Mouse (Mus musculus): ENCODE measurements at regions not wholly inside any gene's neighbourhood (a gene's known extent, or its start where the extent isn't known, plus 50 kb on each side); places are given as distances from the start of the nearest gene placed in this dataset.

GRCm38 (mm10) chr2:137363006-137363405 lies 246.6 kb upstream of the Jag1 start:
- no peak for ATAC-seq (ENCODE audit: low FRiP score, low read depth)
- Histone ChIP-seq H3K4me3 (no peak overlapping the region), H3K27me3 (no peaks in the 10 kb centered on the region), H3K4me2 (replicated peaks) (no peak overlapping the region), H3K27ac (replicated peaks) (no peak overlapping the region), H3K9me3 (no peaks in the 10 kb centered on the region), H3K9ac (replicated peaks) (no peak overlapping the region), H3K36me3 (no peaks in the 10 kb centered on the region), H3K4me1 (no peaks in the 10 kb centered on the region)
- 94% methylated on average over 2 of the region's 2 CpGs for WGBS

GRCm38 (mm10) chr2:137357181-137357738 lies 240.8 kb upstream of the Jag1 start:
- ATAC-seq (ENCODE audit: low FRiP score, low read depth) = no peak
- Histone ChIP-seq H3K4me1 (no peaks in the 10 kb centered on the region), H3K4me2 (replicated peaks) (no peak overlapping the region), H3K27me3 (no peaks in the 10 kb centered on the region), H3K9ac (replicated peaks) (no peak overlapping the region), H3K9me3 (no peaks in the 10 kb centered on the region), H3K36me3 (no peaks in the 10 kb centered on the region), H3K27ac (replicated peaks) (no peak overlapping the region), H3K4me3 (no peak overlapping the region)
- WGBS = 77% methylated on average over 13 of the region's 13 CpGs

- Histone ChIP-seq H3K9me3 (no peaks in the 10 kb centered on the region), H3K4me3 (no peak overlapping the region), H3K36me3 (no peaks in the 10 kb centered on the region), H3K27ac (replicated peaks) (no peak overlapping the region), H3K4me2 (replicated peaks) (no peak overlapping the region), H3K27me3 (no peaks in the 10 kb centered on the region), H3K4me1 (no peaks in the 10 kb centered on the region), H3K9ac (replicated peaks) (no peak overlapping the region)
- ATAC-seq (ENCODE audit: low FRiP score, low read depth) = no peak
- 80% methylated on average over 2 of the region's 2 CpGs for WGBS
Observed at GRCm38 (mm10) chr2:137343736-137344135, 227.3 kb upstream of the Jag1 start.

- Histone ChIP-seq H3K9me3 (no peaks in the 10 kb centered on the region), H3K4me1 (no peaks in the 10 kb centered on the region), H3K4me2 (replicated peaks) (no peak overlapping the region), H3K36me3 (no peaks in the 10 kb centered on the region), H3K4me3 (no peak overlapping the region), H3K27ac (replicated peaks) (no peak overlapping the region), H3K9ac (replicated peaks) (no peak overlapping the region), H3K27me3 (no peaks in the 10 kb centered on the region)
- ATAC-seq (ENCODE audit: low FRiP score, low read depth) = no peak
- WGBS = 95% methylated on average over 8 of the region's 8 CpGs
Observed at GRCm38 (mm10) chr2:137329995-137330394, 213.6 kb upstream of the Jag1 start.

DNA sequence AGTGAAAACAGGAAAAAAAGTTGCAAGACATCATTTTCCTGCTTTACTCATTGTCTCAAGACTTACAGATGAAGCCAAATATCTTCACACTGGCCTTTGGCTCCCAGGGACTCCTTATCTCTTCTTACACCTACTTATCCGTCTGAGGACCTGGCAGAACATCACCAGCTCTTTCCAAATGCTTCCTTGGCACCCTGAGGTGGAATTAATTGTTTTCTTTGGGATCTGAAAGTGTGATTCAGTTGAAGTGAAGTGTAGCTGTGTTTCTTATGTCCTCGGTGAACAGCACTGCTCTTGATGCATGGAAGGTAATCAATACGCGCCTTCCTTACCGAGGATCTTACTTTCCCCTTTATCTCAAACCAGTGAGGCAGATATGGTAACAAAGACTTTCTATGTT lies 207.0 kb upstream of the Jag1 start:
- Histone ChIP-seq H3K27me3 (no peaks in the 10 kb centered on the region), H3K36me3 (no peaks in the 10 kb centered on the region), H3K4me3 (no peak overlapping the region), H3K4me2 (replicated peaks) (no peak overlapping the region), H3K9ac (replicated peaks) (no peak overlapping the region), H3K4me1 (no peaks in the 10 kb centered on the region), H3K27ac (replicated peaks) (no peak overlapping the region), H3K9me3 (no peaks in the 10 kb centered on the region)
- ATAC-seq (ENCODE audit: low FRiP score, low read depth) = no peak
- WGBS = 73% methylated on average over 5 of the region's 5 CpGs

DNA sequence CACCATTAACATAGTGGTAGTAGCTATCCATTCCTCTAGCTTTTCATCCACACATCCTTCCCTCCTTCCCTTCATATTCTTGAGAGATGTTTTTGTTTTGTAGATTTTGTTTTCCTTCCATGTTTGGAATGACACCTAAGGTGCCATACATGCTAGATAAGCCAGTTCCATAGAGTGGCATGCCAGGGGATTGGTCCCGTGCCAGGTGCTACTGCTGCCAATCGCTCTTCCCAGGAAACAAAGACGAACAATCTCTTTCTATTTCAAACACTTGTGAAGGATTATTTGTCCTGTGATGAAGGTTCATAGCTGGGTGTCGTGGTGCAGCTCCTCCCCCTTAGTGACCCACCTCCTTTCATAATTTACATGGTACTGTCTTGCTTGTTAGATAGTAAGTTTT lies 194.1 kb upstream of the Jag1 start:
- ATAC-seq (ENCODE audit: low FRiP score, low read depth) = no peak
- Histone ChIP-seq H3K9me3 (no peaks in the 10 kb centered on the region), H3K9ac (replicated peaks) (no peak overlapping the region), H3K4me1 (no peaks in the 10 kb centered on the region), H3K36me3 (no peaks in the 10 kb centered on the region), H3K27ac (replicated peaks) (no peak overlapping the region), H3K4me3 (no peak overlapping the region), H3K4me2 (replicated peaks) (no peak overlapping the region), H3K27me3 (no peaks in the 10 kb centered on the region)
- WGBS = 86% methylated on average over 4 of the region's 4 CpGs

DNA sequence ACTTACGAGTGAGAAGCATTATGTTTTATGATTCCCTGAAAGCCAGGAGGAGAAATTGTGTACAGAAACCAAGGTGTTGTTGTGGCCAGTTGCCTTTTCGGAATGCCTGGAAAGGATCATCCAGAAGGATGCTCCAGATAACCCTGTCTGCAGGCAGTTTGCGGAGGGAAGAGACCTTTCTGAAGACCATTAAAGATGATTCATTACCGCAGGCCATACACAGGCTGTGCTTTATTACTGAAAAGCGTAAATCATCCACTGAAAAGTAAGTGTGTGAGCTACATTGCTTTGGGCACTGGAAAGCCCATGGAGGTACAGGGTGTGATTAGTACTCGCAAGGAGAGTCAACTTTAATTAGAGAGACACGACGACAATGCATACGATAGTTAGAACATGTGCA lies 191.7 kb upstream of the Jag1 start:
- H3K4me1 ChIP-seq = no peaks in the 10 kb centered on the region
- no peak overlapping the region for H3K27ac ChIP-seq (replicated peaks)
- no peak overlapping the region for H3K4me3 ChIP-seq
- 92% methylated on average over 9 of the region's 9 CpGs for WGBS
- no peaks in the 10 kb centered on the region for H3K36me3 ChIP-seq
- no peaks in the 10 kb centered on the region for H3K9me3 ChIP-seq
- H3K9ac ChIP-seq (replicated peaks) = no peak overlapping the region
- no peak for ATAC-seq (ENCODE audit: low FRiP score, low read depth)
- no peaks in the 10 kb centered on the region for H3K27me3 ChIP-seq
- H3K4me2 ChIP-seq (replicated peaks) = no peak overlapping the region

DNA sequence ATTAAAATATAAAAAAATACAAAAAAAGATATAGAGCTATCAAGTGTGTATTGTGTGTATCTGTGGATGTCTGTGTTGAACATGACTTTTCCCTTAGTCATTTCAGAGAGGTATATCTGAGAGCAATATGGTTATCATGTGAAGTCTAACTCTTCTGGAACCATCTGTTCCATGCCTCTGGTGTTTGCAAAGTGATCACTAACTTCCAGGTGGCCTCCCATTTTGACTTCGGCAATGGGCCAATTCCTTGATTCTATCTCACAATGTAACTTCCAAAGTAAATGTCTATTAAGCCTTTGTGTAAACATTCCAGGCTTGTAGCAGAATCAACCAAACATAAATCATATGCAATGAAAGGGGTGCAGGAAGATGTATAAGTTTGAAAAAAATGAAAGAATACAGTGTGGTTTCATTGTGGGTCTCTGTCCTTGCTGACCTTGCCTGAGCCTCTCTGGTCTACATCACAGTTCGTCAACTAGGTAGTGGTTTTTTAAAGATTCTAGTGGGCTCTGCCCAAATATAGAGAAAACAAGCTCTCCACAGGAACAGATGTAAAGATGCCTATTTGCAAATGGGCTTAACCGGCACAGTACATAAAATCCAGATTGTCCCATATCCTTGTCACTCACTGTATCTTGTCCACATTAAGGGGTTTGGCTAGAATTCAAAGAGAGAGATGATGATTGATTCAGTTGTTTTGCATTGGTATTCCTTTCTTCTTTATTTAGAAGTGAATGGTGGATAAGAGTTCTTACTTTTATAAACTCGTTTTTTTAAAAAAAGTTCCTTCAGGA lies 185.2 kb upstream of the Jag1 start:
- H3K9ac ChIP-seq (replicated peaks) = no peak overlapping the region
- no peaks in the 10 kb centered on the region for H3K9me3 ChIP-seq
- H3K4me1 ChIP-seq = no peaks in the 10 kb centered on the region
- H3K36me3 ChIP-seq = no peaks in the 10 kb centered on the region
- H3K27me3 ChIP-seq = no peaks in the 10 kb centered on the region
- no peak overlapping the region for H3K4me3 ChIP-seq
- ATAC-seq (ENCODE audit: low FRiP score, low read depth) = no peak
- WGBS = 83% methylated on average over 4 of the region's 4 CpGs
- no peak overlapping the region for H3K27ac ChIP-seq (replicated peaks)
- no peak overlapping the region for H3K4me2 ChIP-seq (replicated peaks)

DNA sequence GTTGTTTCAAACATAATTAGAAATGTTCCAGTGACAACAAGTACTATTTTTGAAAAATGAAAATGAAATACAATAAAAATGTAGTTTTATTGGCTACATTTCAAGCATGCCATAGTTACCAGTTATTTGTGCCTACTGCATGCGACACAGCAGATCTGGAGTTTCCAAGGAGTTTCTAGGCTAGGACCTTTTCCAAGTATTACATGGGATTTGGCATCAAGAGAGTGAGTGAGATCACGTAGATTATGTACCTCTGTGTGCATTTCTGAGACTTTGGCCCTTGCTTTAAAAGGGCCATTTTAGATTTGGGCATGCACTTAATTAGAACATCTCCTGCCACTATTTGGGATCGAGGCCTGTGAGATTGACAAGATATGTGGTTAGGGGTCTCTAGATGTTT lies 172.8 kb upstream of the Jag1 start:
- Histone ChIP-seq H3K9ac (replicated peaks) (no peak overlapping the region), H3K27ac (replicated peaks) (no peak overlapping the region), H3K36me3 (no peaks in the 10 kb centered on the region), H3K27me3 (no peaks in the 10 kb centered on the region), H3K4me3 (no peak overlapping the region), H3K9me3 (no peaks in the 10 kb centered on the region), H3K4me1 (no peaks in the 10 kb centered on the region), H3K4me2 (replicated peaks) (no peak overlapping the region)
- no peak for ATAC-seq (ENCODE audit: low FRiP score, low read depth)
- WGBS = 92% methylated on average over 3 of the region's 3 CpGs

GRCm38 (mm10) chr2:137271575-137272180 lies 155.2 kb upstream of the Jag1 start:
- no peak for ATAC-seq (ENCODE audit: low FRiP score, low read depth)
- Histone ChIP-seq H3K27me3 (no peaks in the 10 kb centered on the region), H3K9ac (replicated peaks) (no peak overlapping the region), H3K4me1 (no peaks in the 10 kb centered on the region), H3K4me2 (replicated peaks) (no peak overlapping the region), H3K4me3 (no peak overlapping the region), H3K27ac (replicated peaks) (no peak overlapping the region), H3K36me3 (no peaks in the 10 kb centered on the region), H3K9me3 (no peaks in the 10 kb centered on the region)
- WGBS = 81% methylated on average over 5 of the region's 5 CpGs

DNA sequence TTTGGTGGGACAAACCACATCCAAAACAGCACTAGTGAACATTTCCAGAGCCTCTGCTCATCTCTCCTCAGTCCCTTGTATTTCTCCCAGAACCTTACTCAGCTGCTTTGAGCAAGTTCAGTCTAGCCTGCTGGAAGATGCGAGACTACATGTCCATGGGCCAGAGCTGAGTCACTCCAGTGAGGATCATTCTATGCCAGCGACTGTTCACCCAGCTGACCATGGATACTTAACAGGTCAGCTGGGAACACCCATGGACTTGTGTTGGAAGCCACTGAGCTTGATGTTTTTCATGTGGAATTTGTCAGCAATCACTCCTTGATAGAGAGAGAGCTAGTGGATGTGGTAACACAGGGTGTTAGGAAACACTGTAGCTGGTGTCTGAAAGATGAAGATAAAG lies 146.5 kb upstream of the Jag1 start:
- H3K36me3 ChIP-seq = no peaks in the 10 kb centered on the region
- ATAC-seq (ENCODE audit: low FRiP score, low read depth) = no peak
- H3K4me3 ChIP-seq = no peak overlapping the region
- no peaks in the 10 kb centered on the region for H3K4me1 ChIP-seq
- H3K27me3 ChIP-seq = peaks cover 14% of the 10 kb centered on the region; the same call in 1 of the 2 replicates
- H3K4me2 ChIP-seq (replicated peaks) = no peak overlapping the region
- no peak overlapping the region for H3K9ac ChIP-seq (replicated peaks)
- 84% methylated on average over 2 of the region's 2 CpGs for WGBS
- H3K27ac ChIP-seq (replicated peaks) = no peak overlapping the region
- no peaks in the 10 kb centered on the region for H3K9me3 ChIP-seq

DNA sequence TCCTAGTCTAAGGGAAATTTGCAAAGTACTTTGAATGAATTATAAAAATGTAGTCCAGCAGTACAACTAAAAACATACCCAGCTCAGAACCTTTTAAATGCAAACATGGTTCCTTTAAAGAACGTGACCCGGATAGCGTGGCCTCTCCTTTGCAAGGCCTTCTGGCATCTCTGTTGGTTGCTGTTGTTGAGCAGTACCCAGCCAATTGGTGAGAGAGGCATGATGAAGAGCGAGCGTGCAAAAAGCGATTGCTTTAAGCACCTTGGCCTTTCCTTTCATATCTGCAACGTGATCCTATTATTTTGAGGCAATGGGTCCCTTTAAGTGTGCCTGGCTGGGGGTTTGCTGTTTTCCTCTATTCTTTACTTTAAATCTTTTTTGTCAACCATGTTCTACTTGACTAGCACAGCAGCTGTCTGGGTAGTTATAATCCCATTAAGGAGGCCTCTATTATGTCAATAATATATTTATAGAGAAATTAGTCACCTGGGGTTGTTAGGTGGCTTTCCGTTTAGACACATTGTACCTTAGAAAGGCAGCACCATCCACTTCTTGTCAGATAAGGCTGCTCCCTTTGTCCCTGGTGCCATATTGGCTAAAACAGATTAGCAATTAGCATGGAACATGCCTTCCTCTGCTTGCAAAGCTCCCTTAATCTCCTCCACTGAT lies 141.5 kb upstream of the Jag1 start:
- no peak overlapping the region for H3K9ac ChIP-seq (replicated peaks)
- peak; percentile 90 for ATAC-seq (ENCODE audit: low FRiP score, low read depth)
- 59% methylated on average over 8 of the region's 8 CpGs for WGBS
- H3K9me3 ChIP-seq = no peaks in the 10 kb centered on the region
- no peaks in the 10 kb centered on the region for H3K36me3 ChIP-seq
- H3K4me1 ChIP-seq = no peaks in the 10 kb centered on the region
- H3K4me2 ChIP-seq (replicated peaks) = no peak overlapping the region
- no peak overlapping the region for H3K4me3 ChIP-seq
- H3K27ac ChIP-seq (replicated peaks) = no peak overlapping the region
- peaks cover 16% of the 10 kb centered on the region; the same call in 1 of the 2 replicates for H3K27me3 ChIP-seq
